Mouse (Mus musculus) forebrain, embryonic 15.5 days (tissue): ENCODE measurements around the gene Plin3. TPM values are rescaled to one million over a fixed set of nuclear protein-coding genes. Genes with fewer than 3 reads are reported as not detected.

Experiments
- ATAC-seq: fragments of 200-750 bp; cut with Nextera tagmentation; replicated peaks from 2 replicates; pipeline ENCODE4 v1.8.0; 2017; ENCODE audit warnings: mild to moderate bottlenecking, moderate TSS enrichment, moderate library complexity
- H3K27ac ChIP-seq: fragments of 300-500 bp; sonication (generic); replicated peaks from 2 replicates; pipeline ENCODE4 v1.5.1; 2015; ENCODE audit warnings: mild to moderate bottlenecking, inconsistent platforms
- H3K27me3 ChIP-seq: fragments of 300-500 bp; sonication (generic); 2 replicates; pipeline ENCODE4 v1.6.1; 2015; ENCODE audit warnings: inconsistent platforms
- H3K36me3 ChIP-seq: fragments of 300-500 bp; sonication (generic); 2 replicates; pipeline ENCODE4 v1.6.1; 2015; ENCODE audit warnings: mild to moderate bottlenecking, inconsistent platforms
- H3K4me1 ChIP-seq: fragments of 300-500 bp; sonication (generic); 2 replicates; pipeline ENCODE4 v1.6.1; 2015; ENCODE audit warnings: inconsistent platforms
- H3K4me2 ChIP-seq: fragments of 300-500 bp; sonication (generic); replicated peaks from 2 replicates; pipeline ENCODE4 v1.6.1; 2015; ENCODE audit warnings: mild to moderate bottlenecking, inconsistent platforms
- H3K4me3 ChIP-seq: fragments of 300-500 bp; sonication (generic); 2 replicates; pipeline ENCODE4 v1.5.1; 2015; ENCODE audit warnings: mild to moderate bottlenecking, inconsistent platforms
- H3K9ac ChIP-seq: fragments of 300-500 bp; sonication (generic); replicated peaks from 2 replicates; pipeline ENCODE4 v1.6.1; 2015; ENCODE audit warnings: mild to moderate bottlenecking, inconsistent platforms
- H3K9me3 ChIP-seq: fragments of 300-500 bp; sonication (generic); 2 replicates; pipeline ENCODE4 v1.6.1; 2016; ENCODE audit warnings: inconsistent platforms
- WGBS: fragments of 180-500 bp; shearing (Covaris S2); methylation state at CpG from one replicate; pipeline ENCODE4 v1.1.7; 2015; ENCODE audit warnings: mixed read lengths; 5-methylcytosine and 5-hydroxymethylcytosine counted together
- polyA plus RNA-seq: library from polyadenylated mRNA; unstranded; fragments of >200 nt; fragmentation: Nextera tagmentation; extraction: Ambion mirVana; gene quantifications from 2 replicates; pipeline ENCODE4 v1.2.1, GENCODE M21; 2015

Plin3 gene
- polyA plus RNA-seq, 1 experiment from 2014 or later, result 13.6 TPM

- H3K4me3 ChIP-seq, result no peak overlapping the region
- H3K27ac ChIP-seq, result no peak overlapping the region
- no peaks in the 10 kb centered on the region for H3K36me3 ChIP-seq
- no peaks in the 10 kb centered on the region for H3K27me3 ChIP-seq
- WGBS, result 79% methylated on average over 19 of the region's 19 CpGs
- H3K4me2 ChIP-seq, result no peak overlapping the region
- no peak overlapping the region for H3K9ac ChIP-seq
- H3K9me3 ChIP-seq, result no peaks in the 10 kb centered on the region
- ATAC-seq, result no peak
- peaks cover 24% of the 10 kb centered on the region for H3K4me1 ChIP-seq
These were observed 1.6 kb upstream of the Plin3 start for GRCm38 (mm10) chr17:56294241-56294640.

GRCm38 (mm10) chr17:56293291-56293690 lies 618 bp upstream of the Plin3 start:
- H3K4me3 ChIP-seq, result no peak overlapping the region

GRCm38 (mm10) chr17:56291826-56292475 lies 722 bp downstream of the Plin3 start:
- Histone ChIP-seq H3K9me3 (no peaks in the 10 kb centered on the region), H3K27me3 (no peaks in the 10 kb centered on the region), H3K4me2 (no peak overlapping the region), H3K27ac (peak overlapping the region; percentile 71; the same call in 1 of the 2 replicates), H3K4me3 (no peak overlapping the region), H3K9ac (no peak overlapping the region), H3K4me1 (peaks cover 27% of the 10 kb centered on the region), H3K36me3 (no peaks in the 10 kb centered on the region)
- WGBS, result 49% methylated on average over 7 of the region's 7 CpGs
- ATAC-seq, result peak; percentile 7; the same call in 1 of the 2 replicates

More at GRCm38 (mm10) chr17:56293291-56293690, 618 bp upstream of the Plin3 start:
- Histone ChIP-seq H3K27me3 (no peaks in the 10 kb centered on the region), H3K4me2 (no peak overlapping the region), H3K9ac (no peak overlapping the region), H3K36me3 (no peaks in the 10 kb centered on the region), H3K9me3 (no peaks in the 10 kb centered on the region), H3K4me1 (peaks cover 24% of the 10 kb centered on the region), H3K27ac (no peak overlapping the region)
- WGBS, result 80% methylated on average over 1 of the region's 1 CpGs
- no peak for ATAC-seq

GRCm38 (mm10) chr17:56291171-56291511 lies 1.5 kb downstream of the Plin3 start:
- Histone ChIP-seq H3K27me3 (no peaks in the 10 kb centered on the region), H3K4me2 (peak overlapping the region; percentile 42), H3K4me3 (peak overlapping the region; percentile 35), H3K9ac (peak overlapping the region; percentile 50), H3K9me3 (no peaks in the 10 kb centered on the region), H3K27ac (peak overlapping the region; percentile 71), H3K36me3 (no peaks in the 10 kb centered on the region), H3K4me1 (peaks cover 27% of the 10 kb centered on the region)
- ATAC-seq, result peak; percentile 83
- WGBS, result under 1% methylated on average over 16 of the region's 16 CpGs

- WGBS, result 5% methylated on average over 17 of the region's 17 CpGs
- no peaks in the 10 kb centered on the region for H3K9me3 ChIP-seq
- peak overlapping the region; percentile 35 for H3K4me3 ChIP-seq
- H3K27me3 ChIP-seq, result no peaks in the 10 kb centered on the region
- H3K36me3 ChIP-seq, result no peaks in the 10 kb centered on the region
- peak; percentile 68 for ATAC-seq
- peaks cover 27% of the 10 kb centered on the region for H3K4me1 ChIP-seq
- peak overlapping the region; percentile 71 for H3K27ac ChIP-seq
- H3K9ac ChIP-seq, result 0 out of 2 replicates have a peak overlapping the region, but pooled peaks have one; percentile 50
- peak overlapping the region; percentile 42 for H3K4me2 ChIP-seq
These were observed 2.1 kb downstream of the Plin3 start for GRCm38 (mm10) chr17:56290388-56291170.

- Histone ChIP-seq H3K9ac (no peak overlapping the region), H3K9me3 (no peaks in the 10 kb centered on the region), H3K4me1 (peaks cover 27% of the 10 kb centered on the region), H3K4me3 (peak overlapping the region; percentile 35), H3K27me3 (no peaks in the 10 kb centered on the region), H3K36me3 (no peaks in the 10 kb centered on the region), H3K27ac (0 out of 2 replicates have a peak overlapping the region, but pooled peaks have one; percentile 23), H3K4me2 (peak overlapping the region; percentile 42)
- no peak for ATAC-seq
- WGBS, result 2% methylated on average over 23 of the region's 23 CpGs
These were observed 3.0 kb downstream of the Plin3 start for GRCm38 (mm10) chr17:56289371-56290331.

GRCm38 (mm10) chr17:56288866-56289265 lies 3.8 kb downstream of the Plin3 start:
- H3K9ac ChIP-seq, result no peak overlapping the region
- 0 out of 2 replicates have a peak overlapping the region, but pooled peaks have one; percentile 23 for H3K27ac ChIP-seq
- peaks cover 27% of the 10 kb centered on the region for H3K4me1 ChIP-seq
- peak overlapping the region; percentile 42; the same call in 1 of the 2 replicates for H3K4me2 ChIP-seq
- 49% methylated on average over 3 of the region's 3 CpGs for WGBS
- no peaks in the 10 kb centered on the region for H3K9me3 ChIP-seq
- ATAC-seq, result no peak
- H3K36me3 ChIP-seq, result no peaks in the 10 kb centered on the region
- H3K27me3 ChIP-seq, result no peaks in the 10 kb centered on the region
- no peak overlapping the region for H3K4me3 ChIP-seq

- Histone ChIP-seq H3K4me3 (no peak overlapping the region), H3K36me3 (no peaks in the 10 kb centered on the region), H3K27me3 (no peaks in the 10 kb centered on the region), H3K4me2 (no peak overlapping the region), H3K27ac (no peak overlapping the region), H3K9ac (no peak overlapping the region), H3K4me1 (peaks cover 27% of the 10 kb centered on the region), H3K9me3 (no peaks in the 10 kb centered on the region)
- WGBS, result 72% methylated on average over 3 of the region's 3 CpGs
- ATAC-seq, result no peak
These were observed 4.8 kb downstream of the Plin3 start for GRCm38 (mm10) chr17:56287830-56288229.

GRCm38 (mm10) chr17:56285995-56286394 lies 6.7 kb downstream of the Plin3 start:
- H3K4me1 ChIP-seq, result peaks cover 21% of the 10 kb centered on the region
- no peak overlapping the region for H3K9ac ChIP-seq
- no peak overlapping the region for H3K27ac ChIP-seq
- no peaks in the 10 kb centered on the region for H3K36me3 ChIP-seq
- no peak overlapping the region for H3K4me3 ChIP-seq
- no peak for ATAC-seq
- no peak overlapping the region for H3K4me2 ChIP-seq
- WGBS, result 94% methylated on average over 11 of the region's 11 CpGs
- no peaks in the 10 kb centered on the region for H3K27me3 ChIP-seq
- H3K9me3 ChIP-seq, result no peaks in the 10 kb centered on the region

GRCm38 (mm10) chr17:56283316-56283715 lies 9.4 kb downstream of the Plin3 start:
- Histone ChIP-seq H3K4me3 (no peak overlapping the region), H3K9me3 (no peaks in the 10 kb centered on the region), H3K27ac (no peak overlapping the region), H3K36me3 (no peaks in the 10 kb centered on the region), H3K9ac (no peak overlapping the region), H3K27me3 (no peaks in the 10 kb centered on the region), H3K4me2 (no peak overlapping the region), H3K4me1 (0 out of 2 replicates have a peak, but pooled peaks cover 3% of the 10 kb centered on the region)
- ATAC-seq, result no peak
- WGBS, result 93% methylated on average over 8 of the region's 8 CpGs

GRCm38 (mm10) chr17:56282802-56283201 lies 9.9 kb downstream of the Plin3 start:
- Histone ChIP-seq H3K4me2 (no peak overlapping the region), H3K4me3 (no peak overlapping the region), H3K9ac (no peak overlapping the region), H3K36me3 (no peaks in the 10 kb centered on the region), H3K27ac (no peak overlapping the region), H3K9me3 (no peaks in the 10 kb centered on the region), H3K27me3 (no peaks in the 10 kb centered on the region), H3K4me1 (0 out of 2 replicates have a peak, but pooled peaks cover under 1% of the 10 kb centered on the region)
- no peak for ATAC-seq
- 72% methylated on average over 4 of the region's 4 CpGs for WGBS
